Mouse (Mus musculus) cerebellum, adult (tissue): ENCODE measurements around the gene Homer2.
A peak's percentile ranks its signal among the peaks of the same experiment; 100 is the strongest.

Experiments used
- ATAC-seq: cut with Nextera tagmentation; 2 replicates; pipeline ENCODE4 v1.9.2; 2017; ENCODE audit warnings: mild to moderate bottlenecking, moderate library complexity, mixed read lengths; ENCODE audit not compliant: insufficient number of reproducible peaks, low FRiP score, low TSS enrichment

Homer2 gene

GRCm38 (mm10) chr7:81599379-81600280 is 107.7 kb downstream of the Homer2 start:
- no peak for ATAC-seq

- no peak for ATAC-seq
Observed at GRCm38 (mm10) chr7:81597660-81598059, 109.7 kb downstream of the Homer2 start.

- no peak for ATAC-seq
Observed at GRCm38 (mm10) chr7:81596086-81596485, 111.2 kb downstream of the Homer2 start.

- ATAC-seq, result no peak
Observed at GRCm38 (mm10) chr7:81595056-81595455, 112.3 kb downstream of the Homer2 start.

- no peak for ATAC-seq
Observed at GRCm38 (mm10) chr7:81593387-81593786, 113.9 kb downstream of the Homer2 start.

GRCm38 (mm10) chr7:81592686-81593085 is 114.6 kb downstream of the Homer2 start:
- no peak for ATAC-seq

- no peak for ATAC-seq
Observed at GRCm38 (mm10) chr7:81587238-81587637, 120.1 kb downstream of the Homer2 start.

- ATAC-seq, result no peak
Observed at GRCm38 (mm10) chr7:81585326-81585725, 122.0 kb downstream of the Homer2 start.

- ATAC-seq, result no peak
Observed at GRCm38 (mm10) chr7:81583512-81583911, 123.8 kb downstream of the Homer2 start.

GRCm38 (mm10) chr7:81579312-81579711 is 128.0 kb downstream of the Homer2 start:
- ATAC-seq, result no peak

- ATAC-seq, result no peak
Observed at GRCm38 (mm10) chr7:81578413-81578812, 128.9 kb downstream of the Homer2 start.

GRCm38 (mm10) chr7:81577872-81578271 is 129.5 kb downstream of the Homer2 start:
- no peak for ATAC-seq

- ATAC-seq, result no peak
Observed at GRCm38 (mm10) chr7:81575606-81576005, 131.7 kb downstream of the Homer2 start.

- no peak for ATAC-seq
Observed at GRCm38 (mm10) chr7:81573821-81574220, 133.5 kb downstream of the Homer2 start.

- ATAC-seq, result no peak
Observed at GRCm38 (mm10) chr7:81573397-81573796, 133.9 kb downstream of the Homer2 start.

- ATAC-seq, result no peak
Observed at GRCm38 (mm10) chr7:81572610-81573268, 134.6 kb downstream of the Homer2 start.

- no peak for ATAC-seq
Observed at GRCm38 (mm10) chr7:81571941-81572441, 135.3 kb downstream of the Homer2 start.

GRCm38 (mm10) chr7:81571108-81571940 is 136.0 kb downstream of the Homer2 start, which contains the start of gene Whamm:
Gene Whamm, plus strand, starts transcription at chr7:81571266.
- peak; percentile 99 for ATAC-seq

- ATAC-seq, result peak; percentile 38; the same call in 1 of the 2 replicates
Observed at GRCm38 (mm10) chr7:81570752-81571107, 136.6 kb downstream of the Homer2 start.

- ATAC-seq, result no peak
Observed at GRCm38 (mm10) chr7:81570271-81570670, 137.1 kb downstream of the Homer2 start.
